Mouse (Mus musculus): ENCODE results near the gene Trim30a. TPM values are rescaled to one million over a fixed set of nuclear protein-coding genes. Genes with fewer than 3 reads are reported as not detected.

The Trim30a gene
- 3.2 TPM for polyA plus RNA-seq (2015; fragmentation: Illumina TruSeq; extraction: RNeasy Lipid Tissue Mini Kit (QIAGEN cat#74804); ENCODE audit: insufficient read depth, low read depth, low replicate concordance)

GRCm38 (mm10) chr7:104465065-104465744 is at the start of gene Trim30a:
Gene Trim30a (minus strand): TSS chr7:104465193.

GRCm38 (mm10) chr7:104507421-104508065 is 42.5 kb upstream of the Trim30a start, which contains the start of gene Trim30d:
Gene Trim30d (minus strand): TSS chr7:104507849.

GRCm38 (mm10) chr7:104400698-104401097 is 64.3 kb downstream of the Trim30a start, which contains the start of gene Trim30c:
Gene Trim30c (minus strand): TSS chr7:104400837.

DNA sequence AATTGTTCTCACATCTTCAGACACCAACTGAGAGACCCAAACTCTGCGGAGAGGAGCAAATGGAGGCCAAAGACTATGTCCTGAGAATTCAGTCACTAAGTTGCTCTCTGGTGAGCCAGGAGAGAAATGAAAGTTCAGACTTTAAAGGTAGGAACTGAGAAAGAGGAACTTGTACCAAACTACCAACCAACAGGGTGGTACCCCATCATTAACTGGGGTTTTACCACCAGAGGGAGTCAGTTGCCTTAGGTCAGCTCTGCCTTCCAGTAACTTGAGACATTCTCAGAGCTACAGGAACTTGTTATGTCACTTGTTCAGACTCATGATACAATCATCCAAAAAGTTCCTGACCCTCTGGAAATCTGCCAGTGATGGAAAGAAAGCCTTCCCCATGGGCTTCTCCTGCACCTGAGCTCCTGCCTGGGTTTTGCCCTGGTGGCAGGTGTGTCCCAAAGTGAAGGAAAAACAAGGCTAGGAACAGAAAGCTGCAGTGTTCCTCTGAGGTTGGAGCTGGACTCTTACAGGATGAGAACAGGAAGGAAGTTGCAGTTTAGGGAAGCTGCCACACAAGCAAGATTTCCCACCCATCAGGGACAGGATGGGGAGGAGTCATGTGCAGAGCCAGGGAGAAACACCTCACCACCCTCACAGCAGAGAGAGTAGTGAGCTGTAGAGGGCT is 95.1 kb downstream of the Trim30a start, which contains the start of gene Trim30b:
TSS of gene Trim30b (minus strand) at position 149 of the 679 bp plus-strand sequence.

Other genes with a start within 250 kb of the Trim30a start
- not detected for gene Trim6, start 246.4 kb downstream of the Trim30a start, polyA plus RNA-seq (2015; fragmentation: Illumina TruSeq; extraction: RNeasy Lipid Tissue Mini Kit (QIAGEN cat#74804); ENCODE audit: insufficient read depth, low read depth, low replicate concordance)
- gene Trim34a, start 220.7 kb downstream of the Trim30a start, polyA plus RNA-seq (2015; fragmentation: Illumina TruSeq; extraction: RNeasy Lipid Tissue Mini Kit (QIAGEN cat#74804); ENCODE audit: insufficient read depth, low read depth, low replicate concordance), result 2.8 TPM
- 0.42 TPM for gene Trim5, start 177.1 kb downstream of the Trim30a start, polyA plus RNA-seq (2015; fragmentation: Illumina TruSeq; extraction: RNeasy Lipid Tissue Mini Kit (QIAGEN cat#74804); ENCODE audit: insufficient read depth, low read depth, low replicate concordance)
- gene Trim12a, start 149.7 kb downstream of the Trim30a start, polyA plus RNA-seq (2015; fragmentation: Illumina TruSeq; extraction: RNeasy Lipid Tissue Mini Kit (QIAGEN cat#74804); ENCODE audit: insufficient read depth, low read depth, low replicate concordance), result 10.1 TPM
- not detected for gene Trim34b, start 135.7 kb downstream of the Trim30a start, polyA plus RNA-seq (2015; fragmentation: Illumina TruSeq; extraction: RNeasy Lipid Tissue Mini Kit (QIAGEN cat#74804); ENCODE audit: insufficient read depth, low read depth, low replicate concordance)
- gene Trim12c, start 111.8 kb downstream of the Trim30a start, polyA plus RNA-seq (2015; fragmentation: Illumina TruSeq; extraction: RNeasy Lipid Tissue Mini Kit (QIAGEN cat#74804); ENCODE audit: insufficient read depth, low read depth, low replicate concordance), result 2.9 TPM
- gene Trim30b, start 95.3 kb downstream of the Trim30a start, polyA plus RNA-seq (2015; fragmentation: Illumina TruSeq; extraction: RNeasy Lipid Tissue Mini Kit (QIAGEN cat#74804); ENCODE audit: insufficient read depth, low read depth, low replicate concordance), result not detected
- not detected for gene Trim30c, start 64.4 kb downstream of the Trim30a start, polyA plus RNA-seq (2015; fragmentation: Illumina TruSeq; extraction: RNeasy Lipid Tissue Mini Kit (QIAGEN cat#74804); ENCODE audit: insufficient read depth, low read depth, low replicate concordance)
- gene Trim30d, start 42.7 kb upstream of the Trim30a start, polyA plus RNA-seq (2015; fragmentation: Illumina TruSeq; extraction: RNeasy Lipid Tissue Mini Kit (QIAGEN cat#74804); ENCODE audit: insufficient read depth, low read depth, low replicate concordance), result 3.0 TPM
- gene Olfr651, start 84.9 kb upstream of the Trim30a start, polyA plus RNA-seq (2015; fragmentation: Illumina TruSeq; extraction: RNeasy Lipid Tissue Mini Kit (QIAGEN cat#74804); ENCODE audit: insufficient read depth, low read depth, low replicate concordance), result not detected
- gene Olfr652, start 95.7 kb upstream of the Trim30a start, polyA plus RNA-seq (2015; fragmentation: Illumina TruSeq; extraction: RNeasy Lipid Tissue Mini Kit (QIAGEN cat#74804); ENCODE audit: insufficient read depth, low read depth, low replicate concordance), result not detected
- not detected for gene Olfr653, start 112.1 kb upstream of the Trim30a start, polyA plus RNA-seq (2015; fragmentation: Illumina TruSeq; extraction: RNeasy Lipid Tissue Mini Kit (QIAGEN cat#74804); ENCODE audit: insufficient read depth, low read depth, low replicate concordance)
- gene Olfr654, start 121.8 kb upstream of the Trim30a start, polyA plus RNA-seq (2015; fragmentation: Illumina TruSeq; extraction: RNeasy Lipid Tissue Mini Kit (QIAGEN cat#74804); ENCODE audit: insufficient read depth, low read depth, low replicate concordance), result not detected
- gene Olfr655, start 136.6 kb upstream of the Trim30a start, polyA plus RNA-seq (2015; fragmentation: Illumina TruSeq; extraction: RNeasy Lipid Tissue Mini Kit (QIAGEN cat#74804); ENCODE audit: insufficient read depth, low read depth, low replicate concordance), result not detected
- gene Olfr656, start 148.8 kb upstream of the Trim30a start, polyA plus RNA-seq (2015; fragmentation: Illumina TruSeq; extraction: RNeasy Lipid Tissue Mini Kit (QIAGEN cat#74804); ENCODE audit: insufficient read depth, low read depth, low replicate concordance), result not detected
- not detected for gene Olfr657, start 159.6 kb upstream of the Trim30a start, polyA plus RNA-seq (2015; fragmentation: Illumina TruSeq; extraction: RNeasy Lipid Tissue Mini Kit (QIAGEN cat#74804); ENCODE audit: insufficient read depth, low read depth, low replicate concordance)
- not detected for gene Olfr658, start 182.1 kb upstream of the Trim30a start, polyA plus RNA-seq (2015; fragmentation: Illumina TruSeq; extraction: RNeasy Lipid Tissue Mini Kit (QIAGEN cat#74804); ENCODE audit: insufficient read depth, low read depth, low replicate concordance)
- not detected for gene Olfr659, start 201.6 kb upstream of the Trim30a start, polyA plus RNA-seq (2015; fragmentation: Illumina TruSeq; extraction: RNeasy Lipid Tissue Mini Kit (QIAGEN cat#74804); ENCODE audit: insufficient read depth, low read depth, low replicate concordance)
- not detected for gene Olfr661, start 221.3 kb upstream of the Trim30a start, polyA plus RNA-seq (2015; fragmentation: Illumina TruSeq; extraction: RNeasy Lipid Tissue Mini Kit (QIAGEN cat#74804); ENCODE audit: insufficient read depth, low read depth, low replicate concordance)

All from pancreas, adult 10 weeks (tissue).